Mouse (Mus musculus): Measurements from ENCODE around the gene Sfxn5.

- TF ChIP-seq POLR2A (IDR thresholded peaks at IDR 0.05; ENCODE audit: low read depth, low read length) (no peak), CTCF (IDR thresholded peaks at IDR 0.05; ENCODE audit: extremely low read depth, insufficient read depth, insufficient read length, insufficient replicate concordance) (no peak)
These were observed 16.9 kb upstream of the Sfxn5 start for GRCm38 (mm10) chr6:85350157-85350556.

Data from spleen, adult 2 months (tissue).